Mouse (Mus musculus): ENCODE results near the gene Cebpe. TPM values are rescaled to one million over a fixed set of nuclear protein-coding genes. Genes with fewer than 3 reads are reported as not detected.

Gene Cebpe
- total RNA-seq (2021), result not detected
- long read RNA-seq, experiment 1, result 0 reads
- long read RNA-seq, experiment 2, result 0 reads

GRCm38 (mm10) chr14:54712074-54712473 lies at the start of gene Cebpe:
Gene Cebpe, minus strand, starts transcription at chr14:54712174.
- DNase-seq (ENCODE audit: low spot score in 2 of 2), result no peak

GRCm38 (mm10) chr14:54756382-54756781 lies 44.4 kb upstream of the Cebpe start:
- no peak for DNase-seq (ENCODE audit: low spot score in 2 of 2)

- peak in 1 of 2 experiments; percentile 56 for DNase-seq (ENCODE audit: low spot score in 2 of 2)
Observed at GRCm38 (mm10) chr14:54754602-54755018, 42.6 kb upstream of the Cebpe start.

- DNase-seq (ENCODE audit: low spot score in 2 of 2), result no peak
Observed at GRCm38 (mm10) chr14:54753986-54754601, 42.1 kb upstream of the Cebpe start.

- DNase-seq (ENCODE audit: low spot score in 2 of 2), result no peak
Observed at GRCm38 (mm10) chr14:54752938-54753337, 41.0 kb upstream of the Cebpe start.

GRCm38 (mm10) chr14:54751768-54752167 lies 39.8 kb upstream of the Cebpe start:
- no peak for DNase-seq (ENCODE audit: low spot score in 2 of 2)

- no peak for DNase-seq (ENCODE audit: low spot score in 2 of 2)
Observed at GRCm38 (mm10) chr14:54749238-54749637, 37.3 kb upstream of the Cebpe start.

GRCm38 (mm10) chr14:54747942-54748917 lies 36.3 kb upstream of the Cebpe start:
- DNase-seq (ENCODE audit: low spot score in 2 of 2), result no peak

- no peak for DNase-seq (ENCODE audit: low spot score in 2 of 2)
Observed at GRCm38 (mm10) chr14:54746038-54746437, 34.1 kb upstream of the Cebpe start.

- DNase-seq (ENCODE audit: low spot score in 2 of 2), result no peak
Observed at GRCm38 (mm10) chr14:54744473-54744872, 32.5 kb upstream of the Cebpe start.

- DNase-seq (ENCODE audit: low spot score in 2 of 2), result no peak
Observed at GRCm38 (mm10) chr14:54742375-54742774, 30.4 kb upstream of the Cebpe start.

- DNase-seq (ENCODE audit: low spot score in 2 of 2), result no peak
Observed at GRCm38 (mm10) chr14:54741721-54742120, 29.7 kb upstream of the Cebpe start.

- no peak for DNase-seq (ENCODE audit: low spot score in 2 of 2)
Observed at GRCm38 (mm10) chr14:54737634-54738033, 25.7 kb upstream of the Cebpe start.

GRCm38 (mm10) chr14:54736555-54737552 lies 24.9 kb upstream of the Cebpe start:
- peak in 1 of 2 experiments; percentile 57 for DNase-seq (ENCODE audit: low spot score in 2 of 2)

- DNase-seq (ENCODE audit: low spot score in 2 of 2), result no peak
Observed at GRCm38 (mm10) chr14:54735221-54735620, 23.2 kb upstream of the Cebpe start.

GRCm38 (mm10) chr14:54734004-54734403 lies 22.0 kb upstream of the Cebpe start:
- no peak for DNase-seq (ENCODE audit: low spot score in 2 of 2)

GRCm38 (mm10) chr14:54732206-54732605 lies 20.2 kb upstream of the Cebpe start:
- no peak for DNase-seq (ENCODE audit: low spot score in 2 of 2)

GRCm38 (mm10) chr14:54730305-54730704 lies 18.3 kb upstream of the Cebpe start:
- peak in 1 of 2 experiments; percentile 44 for DNase-seq (ENCODE audit: low spot score in 2 of 2)

GRCm38 (mm10) chr14:54728823-54729653 lies 17.1 kb upstream of the Cebpe start:
- DNase-seq (ENCODE audit: low spot score in 2 of 2), result no peak

- no peak for DNase-seq (ENCODE audit: low spot score in 2 of 2)
Observed at GRCm38 (mm10) chr14:54727565-54727964, 15.6 kb upstream of the Cebpe start.

Data from layer of hippocampus, postnatal 14 days (tissue).